Mouse (Mus musculus) heart, adult 2 months (tissue): Measurements from ENCODE around the gene Gm21970.

ENCODE experiments used
- CTCF ChIP-seq: fragments of 200-600 bp; IDR thresholded peaks from 2 replicates; pipeline ENCODE4 v1.8.1; 2022; ENCODE audit warnings: antibody characterized with exemption, mild to moderate bottlenecking, moderate library complexity
- EP300 ChIP-seq: fragments of 200-500 bp; IDR thresholded peaks from 2 replicates; pipeline ENCODE4 v1.6.1; 2011; ENCODE audit warnings: low read depth, low read length, control low read depth; ENCODE audit not compliant: insufficient read depth
- POLR2A ChIP-seq: fragments of 200-500 bp; IDR thresholded peaks from 2 replicates; pipeline ENCODE4 v1.6.1; 2011; ENCODE audit warnings: mild to moderate bottlenecking, low read depth, low read length, control low read depth; ENCODE audit not compliant: insufficient read depth

DNA sequence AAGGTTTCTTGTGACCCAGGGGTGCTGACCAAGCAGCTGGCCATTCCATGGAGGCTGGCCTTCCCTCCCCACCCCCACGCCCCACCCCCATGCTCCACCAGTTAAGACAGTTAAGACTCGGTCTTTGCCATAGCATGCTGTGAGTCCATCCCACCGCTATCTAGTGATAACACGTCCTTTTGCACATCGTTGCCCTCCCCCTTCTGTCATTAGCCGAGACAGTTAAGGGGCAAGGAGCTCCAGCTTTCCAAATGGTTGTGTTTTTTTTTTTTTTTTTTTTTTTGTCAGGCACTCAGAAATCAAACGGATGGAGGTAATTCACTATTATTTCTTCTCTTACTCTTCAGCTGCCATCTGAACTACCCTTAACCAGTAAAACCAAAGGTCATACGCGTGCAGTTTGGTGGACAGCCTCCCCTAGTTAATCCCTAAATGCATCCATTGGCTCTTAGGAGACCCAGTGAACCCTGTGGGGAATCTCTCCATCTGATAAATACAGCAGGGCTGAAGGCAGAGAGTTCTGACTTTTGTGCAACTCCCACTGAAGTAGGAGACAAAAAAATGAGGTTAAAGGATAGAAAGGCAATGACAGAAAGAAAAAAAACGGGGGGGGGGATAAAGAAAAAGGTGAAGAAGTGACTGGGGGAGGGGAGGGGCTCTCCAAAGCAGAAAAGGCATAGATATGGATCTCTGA lies 5.5 kb downstream of the Gm21970 start:
- TF ChIP-seq CTCF (no peak), EP300 (no peak), POLR2A (no peak)
